Mouse (Mus musculus) adrenal gland (tissue): ENCODE measurements at regions not wholly inside any gene's neighbourhood (a gene's known extent, or its start where the extent isn't known, plus 50 kb on each side); places are given as distances from the start of the nearest gene placed in this dataset.

Experiments
- intact Hi-C: fragments of 180-260 bp; cut with DNase I; formaldehyde crosslinking; loops from one replicate; pipeline ENCODE4 v1.15.1; 2025

GRCm38 (mm10) chr9:115545178-115545577, 235.0 kb upstream of the Stt3b start:
- intact Hi-C loops = no loop called here

- intact Hi-C loops = no loop called here
Observed at GRCm38 (mm10) chr9:115545792-115546191, 235.6 kb upstream of the Stt3b start.

GRCm38 (mm10) chr9:115547625-115548325, 237.6 kb upstream of the Stt3b start:
- intact Hi-C loops = no loop called here

- intact Hi-C loops = no loop called here
Observed at GRCm38 (mm10) chr9:115548722-115549349, 238.6 kb upstream of the Stt3b start.

- intact Hi-C loops = no loop called here
Observed at GRCm38 (mm10) chr9:115551080-115551479, 240.9 kb upstream of the Stt3b start.

- intact Hi-C loops = no loop called here
Observed at GRCm38 (mm10) chr9:115551501-115551900, 241.3 kb upstream of the Stt3b start.

GRCm38 (mm10) chr9:115558131-115558530, 247.9 kb upstream of the Stt3b start:
- intact Hi-C loops = no loop called here

- intact Hi-C loops = no loop called here
Observed at GRCm38 (mm10) chr9:115559521-115559920, 249.3 kb upstream of the Stt3b start.

GRCm38 (mm10) chr9:115561207-115561606, 251.0 kb upstream of the Stt3b start:
- intact Hi-C loops = no loop called here

- intact Hi-C loops = no loop called here
Observed at GRCm38 (mm10) chr9:115562783-115563182, 252.6 kb upstream of the Stt3b start.

- intact Hi-C loops = no loop called here
Observed at GRCm38 (mm10) chr9:115564366-115564765, 254.1 kb upstream of the Stt3b start.

GRCm38 (mm10) chr9:115568693-115569334, 258.6 kb upstream of the Stt3b start:
- intact Hi-C loops = no loop called here

- intact Hi-C loops = no loop called here
Observed at GRCm38 (mm10) chr9:115570998-115571397, 260.8 kb upstream of the Stt3b start.

- intact Hi-C loops = no loop called here
Observed at GRCm38 (mm10) chr9:115581116-115581515, 270.9 kb upstream of the Stt3b start.

- intact Hi-C loops = no loop called here
Observed at GRCm38 (mm10) chr9:115583548-115583947, 273.3 kb upstream of the Stt3b start.

GRCm38 (mm10) chr9:115584874-115585273, 274.7 kb upstream of the Stt3b start:
- intact Hi-C loops = no loop called here

GRCm38 (mm10) chr9:115592466-115592865, 282.2 kb upstream of the Stt3b start:
- intact Hi-C loops = no loop called here

GRCm38 (mm10) chr9:115600228-115600627, 290.0 kb upstream of the Stt3b start:
- intact Hi-C loops = no loop called here

GRCm38 (mm10) chr9:115600826-115601225, 290.6 kb upstream of the Stt3b start:
- intact Hi-C loops = no loop called here

GRCm38 (mm10) chr9:115602772-115603171, 292.6 kb upstream of the Stt3b start:
- intact Hi-C loops = no loop called here

- intact Hi-C loops = no loop called here
Observed at GRCm38 (mm10) chr9:115604450-115604849, 294.2 kb upstream of the Stt3b start.

GRCm38 (mm10) chr9:115604968-115605682, 294.9 kb upstream of the Stt3b start:
- intact Hi-C loops = no loop called here
